Mouse (Mus musculus): ENCODE measurements around the gene Pex16. TPM values are rescaled to one million over a fixed set of nuclear protein-coding genes. Genes with fewer than 3 reads are reported as not detected.

The Pex16 gene
- total RNA-seq, 1 experiment from 2014 or later: 21.6 TPM

DNA sequence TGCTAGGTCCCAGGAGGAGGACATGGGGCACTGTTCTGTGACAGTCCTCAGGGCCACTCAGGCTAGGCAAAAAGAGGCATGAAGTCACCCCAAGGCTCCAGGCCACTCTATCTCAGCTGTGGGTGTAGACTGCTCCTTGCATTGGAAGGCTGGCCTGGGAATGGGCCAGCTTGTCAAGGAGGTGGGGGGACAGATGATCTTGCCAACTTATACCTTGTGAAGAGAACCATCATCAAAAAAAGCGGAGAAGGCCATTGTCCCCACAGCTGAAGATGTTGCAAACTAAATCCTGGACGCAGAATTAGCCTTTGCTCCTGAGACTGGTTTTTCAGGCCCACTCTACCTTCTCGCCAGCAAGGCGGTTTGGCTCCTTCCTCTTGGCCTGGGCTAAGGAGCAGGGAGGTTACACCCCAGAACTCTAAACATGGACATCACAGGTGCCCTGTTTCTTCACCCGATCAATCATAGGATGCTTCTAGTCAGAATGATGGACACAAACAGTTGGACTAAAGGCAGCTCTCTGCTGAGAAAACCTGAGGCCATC, 29.4 kb downstream of the Pex16 start:
- no peak for ATAC-seq (ENCODE audit: extremely low read depth, insufficient number of reproducible peaks, low FRiP score, poor library complexity, severe bottlenecking)

GRCm38 (mm10) chr2:92404737-92405136, 30.3 kb downstream of the Pex16 start:
- no peak for ATAC-seq (ENCODE audit: extremely low read depth, insufficient number of reproducible peaks, low FRiP score, poor library complexity, severe bottlenecking)

DNA sequence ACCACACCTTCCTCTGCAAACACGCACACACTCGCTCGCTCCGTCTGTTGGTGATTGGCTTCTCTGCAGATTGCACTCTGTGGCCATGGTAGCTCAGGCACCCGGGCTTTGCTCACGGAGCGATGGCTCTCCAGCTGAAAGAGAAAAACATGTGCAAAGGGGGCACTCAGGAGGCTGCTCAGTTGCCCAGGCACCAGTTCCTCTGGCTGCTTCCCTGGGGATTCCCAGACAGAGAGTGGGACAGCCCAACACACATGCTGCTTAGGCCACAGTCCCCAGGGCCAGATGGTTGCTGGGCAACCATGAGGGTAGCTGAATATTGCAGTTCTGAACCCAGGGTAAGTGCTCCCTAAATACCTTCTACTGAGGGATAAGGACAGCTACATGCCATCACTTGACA, 31.2 kb downstream of the Pex16 start:
- ATAC-seq (ENCODE audit: extremely low read depth, insufficient number of reproducible peaks, low FRiP score, poor library complexity, severe bottlenecking): no peak

GRCm38 (mm10) chr2:92408309-92409045, 34.0 kb downstream of the Pex16 start:
- no peak for ATAC-seq (ENCODE audit: extremely low read depth, insufficient number of reproducible peaks, low FRiP score, poor library complexity, severe bottlenecking)

GRCm38 (mm10) chr2:92411705-92412104, 37.2 kb downstream of the Pex16 start:
- no peak for ATAC-seq (ENCODE audit: extremely low read depth, insufficient number of reproducible peaks, low FRiP score, poor library complexity, severe bottlenecking)

DNA sequence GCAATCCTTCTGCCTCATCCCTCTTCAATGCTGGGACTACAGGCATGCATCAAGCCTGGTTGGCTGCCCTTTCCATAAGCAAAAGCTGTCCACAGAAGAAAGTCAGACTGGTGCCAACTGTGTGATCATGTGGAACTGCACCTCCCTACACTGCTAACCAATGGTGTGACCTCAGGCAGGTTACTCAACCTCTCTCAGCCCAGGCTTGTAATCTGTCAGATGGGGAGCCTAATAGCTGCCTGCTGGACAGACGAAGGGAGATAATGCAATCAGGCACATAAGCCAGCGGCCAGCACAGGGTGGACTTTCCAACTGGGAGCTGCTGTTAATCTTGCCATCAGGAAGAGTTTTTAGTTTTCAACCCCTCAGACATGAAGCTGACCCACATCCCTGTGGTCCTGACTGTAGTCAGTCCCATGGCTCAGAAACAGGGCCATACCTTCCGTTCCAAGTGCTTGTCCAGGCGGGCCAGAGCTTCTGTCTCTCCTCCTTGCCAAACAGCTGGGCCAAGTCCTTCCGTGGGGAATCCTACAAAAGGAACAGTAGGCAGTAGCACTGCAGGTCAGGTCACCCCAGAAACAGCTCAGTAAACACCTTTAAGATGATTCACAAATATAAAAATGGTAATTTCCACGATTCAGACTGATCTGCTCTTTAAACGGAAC, 47.4 kb downstream of the Pex16 start:
- no peak for ATAC-seq (ENCODE audit: extremely low read depth, insufficient number of reproducible peaks, low FRiP score, poor library complexity, severe bottlenecking)

DNA sequence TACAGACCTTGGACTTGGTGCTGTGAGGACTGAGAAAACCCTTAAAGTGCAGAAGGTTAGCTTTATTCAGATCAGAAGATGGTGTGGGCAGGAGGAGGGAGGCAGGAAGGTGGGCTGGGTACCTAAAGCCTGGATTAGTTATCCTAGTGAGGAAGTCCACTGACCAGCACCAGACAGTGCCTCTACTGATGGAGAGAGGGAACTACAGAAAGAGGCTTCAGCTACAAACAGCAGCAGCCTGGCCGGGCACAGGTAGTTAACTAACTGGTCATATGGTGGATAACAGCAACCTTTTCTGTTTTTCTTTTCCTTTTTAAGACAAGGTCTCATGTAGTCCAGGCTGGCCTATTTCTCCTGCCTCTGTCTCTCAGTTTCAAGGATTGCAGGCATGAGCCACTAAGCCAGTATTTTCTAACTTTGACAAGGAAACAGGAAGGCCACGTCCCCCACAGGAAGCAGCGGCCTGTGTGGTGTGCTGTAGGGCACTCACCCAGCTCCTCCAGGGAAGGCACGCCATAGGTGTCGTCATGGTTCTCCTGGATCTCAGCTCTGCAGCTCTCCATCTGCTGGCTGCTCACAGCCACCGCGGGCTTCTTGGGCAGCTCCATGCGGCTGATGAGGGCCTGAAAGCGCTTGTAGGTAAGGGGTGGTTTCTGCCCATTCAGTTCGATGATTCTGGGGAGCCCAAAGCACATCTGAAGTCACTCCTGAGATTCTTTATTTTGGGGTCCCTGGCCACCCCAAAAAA, 48.1 kb downstream of the Pex16 start:
- ATAC-seq (ENCODE audit: extremely low read depth, insufficient number of reproducible peaks, low FRiP score, poor library complexity, severe bottlenecking): no peak

DNA sequence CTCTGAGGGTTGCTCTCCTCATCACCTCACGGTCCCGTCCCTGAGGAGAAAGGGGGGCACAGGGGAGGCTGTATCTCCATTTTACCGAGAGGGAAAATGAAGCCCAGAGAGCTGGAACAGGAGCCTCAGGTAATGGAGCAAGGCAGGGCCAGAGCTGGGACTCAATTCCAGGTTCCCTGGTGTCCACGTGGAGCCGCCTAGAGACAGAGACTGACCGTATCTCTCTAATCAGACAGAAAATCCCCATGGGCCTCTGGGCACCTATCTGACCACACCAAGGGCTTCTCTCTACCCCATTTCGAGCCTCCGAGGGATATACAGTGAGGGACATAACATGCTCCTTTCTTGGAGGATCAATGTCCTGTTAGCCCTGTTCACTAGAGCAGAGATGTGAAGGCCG, 48.7 kb downstream of the Pex16 start:
- ATAC-seq (ENCODE audit: extremely low read depth, insufficient number of reproducible peaks, low FRiP score, poor library complexity, severe bottlenecking): no peak

DNA sequence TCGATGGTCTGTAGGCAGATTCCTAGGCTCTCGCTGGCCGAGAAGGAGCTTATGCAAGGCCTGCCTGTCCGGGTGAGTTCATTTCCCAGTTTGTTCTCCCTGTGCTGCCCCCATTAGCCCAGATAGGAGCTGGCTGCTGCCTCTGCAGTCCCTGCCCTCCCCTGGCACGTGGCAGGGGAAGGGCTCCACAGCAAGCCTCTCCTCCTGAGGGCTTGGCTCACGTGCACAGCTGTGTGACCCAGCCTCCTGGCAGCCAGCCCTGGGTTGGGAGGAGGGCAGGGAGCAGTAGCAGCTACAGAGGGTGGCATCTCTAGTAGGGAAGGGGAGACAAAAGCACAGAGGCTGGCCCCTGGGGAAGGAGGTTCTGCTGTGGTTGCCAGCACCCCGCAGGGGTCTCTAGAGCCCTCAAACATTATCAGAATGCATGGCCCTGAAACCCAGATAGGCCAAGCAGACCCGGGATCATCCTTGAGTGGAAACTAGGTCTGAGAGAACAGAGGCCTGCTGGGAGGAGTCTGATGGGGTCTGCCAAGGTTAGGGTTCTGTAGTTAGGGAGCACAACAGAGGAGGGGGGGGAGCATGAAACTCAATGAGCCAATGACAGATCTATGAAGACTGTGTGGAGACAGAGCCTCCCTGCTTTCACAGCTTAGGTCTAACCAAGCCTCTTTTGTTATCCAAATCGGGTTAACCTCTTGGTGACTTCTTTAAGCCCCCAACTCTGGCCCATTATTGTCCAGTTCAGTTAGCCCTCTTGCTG, 49.4 kb downstream of the Pex16 start:
- no peak for ATAC-seq (ENCODE audit: extremely low read depth, insufficient number of reproducible peaks, low FRiP score, poor library complexity, severe bottlenecking)

- no peak for ATAC-seq (ENCODE audit: extremely low read depth, insufficient number of reproducible peaks, low FRiP score, poor library complexity, severe bottlenecking)
Measured at GRCm38 (mm10) chr2:92424462-92425308, 50.2 kb downstream of the Pex16 start.

GRCm38 (mm10) chr2:92425366-92425765, 50.9 kb downstream of the Pex16 start:
- ATAC-seq (ENCODE audit: extremely low read depth, insufficient number of reproducible peaks, low FRiP score, poor library complexity, severe bottlenecking): no peak

DNA sequence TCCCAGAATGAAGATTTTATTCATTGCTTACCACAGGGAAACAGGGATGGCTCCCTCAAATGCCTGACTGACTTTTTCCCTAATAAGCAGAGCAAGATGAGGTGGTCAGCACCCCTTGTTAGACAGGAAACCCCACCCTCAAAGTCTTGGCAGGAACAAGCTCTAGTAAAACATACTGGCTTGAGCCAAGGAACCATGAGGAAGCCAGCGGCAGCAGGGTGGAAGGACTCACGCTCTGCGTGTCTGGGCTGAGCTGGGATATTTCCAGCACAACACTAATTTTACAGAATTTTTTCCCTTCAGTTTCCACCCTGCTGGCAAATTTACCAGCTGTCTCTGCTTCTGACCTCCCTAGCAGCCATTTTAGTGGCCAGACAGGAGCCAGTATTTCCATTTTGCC, 52.0 kb downstream of the Pex16 start:
- no peak for ATAC-seq (ENCODE audit: extremely low read depth, insufficient number of reproducible peaks, low FRiP score, poor library complexity, severe bottlenecking)

- ATAC-seq (ENCODE audit: extremely low read depth, insufficient number of reproducible peaks, low FRiP score, poor library complexity, severe bottlenecking): no peak
Measured at GRCm38 (mm10) chr2:92427882-92428281, 53.4 kb downstream of the Pex16 start.

- no peak for ATAC-seq (ENCODE audit: extremely low read depth, insufficient number of reproducible peaks, low FRiP score, poor library complexity, severe bottlenecking)
Measured at GRCm38 (mm10) chr2:92430089-92430488, 55.6 kb downstream of the Pex16 start.

Other genes starting within 250 kb of the Pex16 start
- gene Large2, start 193 bp downstream of the Pex16 start, total RNA-seq (2017): 0.12 TPM in 1 of 2 replicates, not detected in the other
- 9.8 and 13.7 TPM in 2 replicates for gene 1700029I15Rik, start 7.9 kb downstream of the Pex16 start, total RNA-seq (2017)
- gene Mapk8ip1, start 26.6 kb downstream of the Pex16 start, total RNA-seq (2017): not detected in 2 replicates
- gene Cry2, start 59.4 kb downstream of the Pex16 start, total RNA-seq (2017): 8.2 and 8.5 TPM in 2 replicates
- 21.6 TPM in 2 replicates for gene Slc35c1, start 85.9 kb downstream of the Pex16 start, total RNA-seq (2017)
- 0.35 TPM in 1 of 2 replicates, not detected in the other for gene Chst1, start 225.0 kb downstream of the Pex16 start, total RNA-seq (2017)

All from neutrophil, adult 5-6 weeks (primary cell).